Mouse (Mus musculus): ENCODE data around the gene Fgr. TPM values are rescaled to one million over a fixed set of nuclear protein-coding genes. Genes with fewer than 3 reads are reported as not detected.

The Fgr gene
- total RNA-seq, 2 experiments from 2014 or later: 0.06 TPM; not detected in 1

DNA sequence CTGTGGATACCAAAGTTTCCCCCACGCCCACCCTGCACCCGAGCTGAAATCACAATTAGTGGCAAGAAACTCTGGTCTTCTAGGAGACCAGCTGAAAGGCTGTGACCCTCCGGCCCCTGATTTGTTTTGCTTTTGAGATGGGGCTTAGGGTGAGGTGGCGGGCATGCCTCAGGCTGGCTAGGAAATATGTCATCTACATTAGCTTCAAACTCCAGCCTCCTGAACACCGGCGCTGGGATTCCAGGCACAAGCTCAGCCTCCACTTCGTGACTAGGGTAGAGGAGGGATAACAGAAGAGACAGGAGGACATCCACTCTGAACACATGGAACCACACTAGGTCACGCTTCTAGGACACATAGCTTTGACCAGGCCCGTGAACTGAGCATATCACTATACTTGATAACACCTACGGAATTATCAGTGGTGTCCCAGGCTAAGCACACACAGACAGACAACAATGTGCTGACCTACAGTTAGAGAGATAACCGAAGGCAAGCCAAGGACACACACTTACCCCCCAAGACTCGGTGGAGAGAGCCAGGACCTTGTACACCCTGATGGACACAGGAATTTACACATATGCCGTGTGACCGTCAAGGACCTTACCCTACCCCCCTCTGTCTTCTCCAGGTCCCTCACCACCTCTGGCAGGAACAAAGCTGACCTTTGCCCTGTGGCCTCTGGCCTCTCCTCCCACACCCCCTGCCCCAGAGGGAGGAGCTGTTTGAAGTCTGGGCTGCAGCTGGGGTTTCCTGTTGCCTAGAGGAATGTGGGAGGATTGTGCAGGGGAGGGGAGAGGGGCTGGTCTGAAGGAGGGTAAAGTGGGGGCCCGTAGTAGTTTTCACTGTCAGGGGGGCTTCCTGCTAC, 33.9 kb downstream of the Fgr start:
- TF ChIP-seq CTCF (IDR thresholded peaks at IDR 0.05): no peak
- H3K4me3 ChIP-seq: no peak overlapping the region
- no peak overlapping the region for H3K27ac ChIP-seq
- no peak for DNase-seq
- intact Hi-C loops (cut with DNase I): loop anchor here (2.0 to 5.0 kb wide), 2 partner anchors 195 to 243 kb away; no protein-coding TSS in a partner anchor

DNA sequence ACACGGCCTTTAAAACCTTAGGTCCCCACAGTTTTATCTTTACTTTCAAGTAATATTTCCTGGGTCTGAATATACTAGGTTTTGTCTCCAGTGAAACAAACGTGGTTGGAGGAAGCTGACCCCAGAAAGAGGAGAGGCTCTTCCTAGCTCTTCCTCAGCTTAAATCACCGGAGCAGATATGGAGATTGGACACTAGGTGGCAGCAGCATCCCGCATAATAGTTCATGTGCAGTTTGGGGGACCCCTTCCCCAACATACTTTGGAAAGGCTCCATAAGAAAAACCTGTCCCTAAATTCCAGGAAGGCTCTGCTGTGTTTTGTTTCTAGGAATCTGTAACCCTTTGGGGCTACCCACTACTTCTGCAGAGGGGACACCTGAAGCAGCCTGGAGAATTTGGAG, 35.2 kb downstream of the Fgr start:
- TF ChIP-seq CTCF (IDR thresholded peaks at IDR 0.05): peak; percentile 81

DNA sequence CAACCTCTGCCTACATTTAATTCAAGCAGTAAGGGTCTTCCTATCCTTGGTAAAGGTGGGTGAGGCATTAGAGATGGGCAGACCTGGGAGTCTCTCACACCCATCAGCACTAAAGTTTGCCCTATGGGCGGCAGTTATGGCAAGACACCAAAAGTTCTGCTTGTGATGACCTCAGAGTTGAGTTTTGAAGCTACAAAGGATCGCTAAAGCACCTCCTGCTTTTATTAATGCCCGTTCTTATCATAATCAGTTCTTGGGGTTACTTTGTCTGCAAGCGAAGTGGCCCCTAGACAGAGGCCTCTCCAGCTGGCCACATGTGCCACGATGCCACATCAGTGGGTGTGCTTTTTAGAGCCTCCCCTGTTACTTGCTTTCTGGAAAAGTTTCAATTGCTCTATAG, 35.8 kb downstream of the Fgr start:
- no peak for TF ChIP-seq CTCF (IDR thresholded peaks at IDR 0.05)
- DNase-seq: no peak
- H3K27ac ChIP-seq: no peak overlapping the region
- H3K4me3 ChIP-seq: no peak overlapping the region
- intact Hi-C loops (cut with DNase I): loop anchor here (1.0 to 5.0 kb wide), 5 partner anchors 193 to 293 kb away; partner anchors contain the start of genes Cd164l2 and Gpr3

More for the DNA sequence above, 35.2 kb downstream of the Fgr start:
- intact Hi-C loops (cut with DNase I): loop anchor here (1.0 to 5.0 kb wide), 3 partner anchors 193 to 290 kb away; no protein-coding TSS in a partner anchor
- Histone ChIP-seq H3K4me3 (no peak overlapping the region), H3K27ac (no peak overlapping the region)
- peak; percentile 69 for DNase-seq

GRCm38 (mm10) chr4:133010611-133011010, 36.7 kb downstream of the Fgr start:
- intact Hi-C loops (cut with DNase I): loop anchor here (1.0 to 2.0 kb wide), 3 partner anchors 46 to 292 kb away; partner anchors contain the start of genes Cd164l2 and Gpr3
- Histone ChIP-seq H3K4me3 (peak overlapping the region; percentile 85), H3K27ac (peak overlapping the region; percentile 98; the same call in 1 of the 2 replicates)
- TF ChIP-seq CTCF (IDR thresholded peaks at IDR 0.05): no peak
- peak; percentile 54 for DNase-seq

DNA sequence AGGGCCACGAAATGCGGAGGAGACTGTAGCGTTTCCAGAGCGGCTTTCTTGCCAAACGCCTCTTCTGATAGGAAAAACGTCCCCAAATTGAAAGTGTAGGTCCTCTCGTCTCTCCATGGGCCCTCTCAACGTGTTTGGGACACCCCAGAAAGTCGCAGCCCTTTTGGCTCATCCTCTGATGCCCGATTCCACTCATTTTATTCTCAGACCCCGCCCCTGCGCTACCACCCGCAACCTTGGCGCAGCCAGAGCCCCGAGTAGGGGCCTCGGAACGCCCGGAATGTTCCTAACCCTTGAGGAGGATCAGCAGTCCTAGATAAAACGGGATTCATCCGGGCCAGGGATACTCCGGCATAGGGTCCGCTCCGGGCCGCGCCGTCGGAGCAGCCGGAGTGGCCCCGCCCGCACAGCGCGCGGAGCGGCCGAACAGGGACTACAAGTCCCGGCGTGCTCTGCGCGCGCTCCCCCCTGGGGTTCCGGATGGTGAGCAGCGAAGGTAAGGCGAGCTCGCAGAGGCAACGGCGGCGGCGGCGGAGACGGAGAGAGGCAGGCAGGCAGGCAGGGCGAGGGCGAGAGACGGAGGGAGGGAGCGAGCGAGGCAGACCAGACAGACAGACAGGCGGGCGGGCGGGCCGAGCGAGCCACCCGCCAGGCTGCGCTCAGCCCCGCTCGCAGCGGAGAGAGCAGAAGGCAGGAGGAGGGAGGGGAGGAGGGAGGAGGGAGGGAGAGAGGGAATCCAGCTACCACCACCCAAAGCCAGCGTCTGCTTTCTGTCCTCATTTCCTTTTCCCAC, 37.3 kb downstream of the Fgr start, which contains the start of gene Ahdc1:
Ahdc1 (plus strand) TSS at position 233 of the 793 bp plus-strand sequence.
- intact Hi-C loops (cut with DNase I): loop anchor here (1.0 to 2.0 kb wide), 2 partner anchors 45 to 202 kb away; partner anchors contain the start of genes Cd164l2 and Gpr3

DNA sequence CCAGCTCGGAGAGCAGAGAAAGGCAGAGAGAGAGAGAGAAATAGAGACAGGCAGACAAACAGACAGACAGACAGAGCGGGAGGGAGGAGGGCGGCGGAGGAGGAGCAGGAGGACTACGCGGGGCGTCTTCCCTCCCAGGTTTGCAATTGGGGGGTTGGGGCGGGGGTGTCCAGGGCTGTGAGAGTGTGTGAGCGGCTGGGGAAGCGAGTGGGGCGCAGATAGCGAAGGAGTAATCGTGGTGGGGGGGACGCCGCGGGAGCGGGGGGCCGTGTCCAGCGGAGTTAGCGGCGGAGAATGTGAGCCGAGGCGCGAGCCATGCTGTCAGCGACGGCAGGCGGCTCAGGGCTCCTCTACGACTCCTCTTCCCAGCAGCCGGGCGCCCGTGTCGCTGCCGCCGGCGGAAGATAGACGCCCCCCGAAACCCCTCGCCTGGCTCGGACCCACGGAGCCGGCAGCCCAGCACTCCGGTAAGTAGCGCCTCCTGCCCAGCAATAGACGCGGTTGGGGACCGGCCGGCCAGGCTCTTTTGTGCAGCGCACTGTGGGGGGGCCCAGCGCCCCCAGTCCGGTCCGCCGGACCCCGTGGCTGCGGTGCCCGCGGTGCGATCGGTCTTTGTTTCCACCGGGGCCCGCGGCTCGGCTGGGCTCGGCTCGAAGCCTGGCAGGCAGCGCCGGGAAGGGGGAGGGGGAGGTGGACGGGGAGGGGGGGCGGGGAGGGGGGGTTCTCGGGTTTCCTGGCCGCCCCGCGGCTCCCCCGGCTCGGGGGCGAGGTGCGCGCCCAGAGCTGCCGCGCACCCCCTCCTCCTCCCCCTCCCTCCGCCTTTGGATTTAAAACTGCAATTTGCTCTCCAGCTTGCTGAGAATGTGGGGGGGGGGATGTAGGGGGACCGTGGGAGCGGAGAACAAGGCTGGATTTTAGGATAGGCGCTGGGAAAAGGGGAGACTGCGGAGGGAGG, 38.2 kb downstream of the Fgr start:
- intact Hi-C loops (cut with DNase I): loop anchor here (1.0 to 2.0 kb wide), 3 partner anchors 26 to 201 kb away; partner anchors contain the start of genes Cd164l2 and Gpr3
- peak overlapping the region; percentile 98 for H3K27ac ChIP-seq
- no peak for TF ChIP-seq CTCF (IDR thresholded peaks at IDR 0.05)
- peak overlapping the region; percentile 85 for H3K4me3 ChIP-seq
- peak; percentile 85 for DNase-seq

More for the DNA sequence above, 37.3 kb downstream of the Fgr start, which contains the start of gene Ahdc1:
- Histone ChIP-seq H3K4me3 (peak within 1 kb of the TSS; percentile 85), H3K27ac (peak within 1 kb of the TSS; percentile 98)
- DNase-seq: peak; percentile 96
- no peak for TF ChIP-seq CTCF (IDR thresholded peaks at IDR 0.05)

DNA sequence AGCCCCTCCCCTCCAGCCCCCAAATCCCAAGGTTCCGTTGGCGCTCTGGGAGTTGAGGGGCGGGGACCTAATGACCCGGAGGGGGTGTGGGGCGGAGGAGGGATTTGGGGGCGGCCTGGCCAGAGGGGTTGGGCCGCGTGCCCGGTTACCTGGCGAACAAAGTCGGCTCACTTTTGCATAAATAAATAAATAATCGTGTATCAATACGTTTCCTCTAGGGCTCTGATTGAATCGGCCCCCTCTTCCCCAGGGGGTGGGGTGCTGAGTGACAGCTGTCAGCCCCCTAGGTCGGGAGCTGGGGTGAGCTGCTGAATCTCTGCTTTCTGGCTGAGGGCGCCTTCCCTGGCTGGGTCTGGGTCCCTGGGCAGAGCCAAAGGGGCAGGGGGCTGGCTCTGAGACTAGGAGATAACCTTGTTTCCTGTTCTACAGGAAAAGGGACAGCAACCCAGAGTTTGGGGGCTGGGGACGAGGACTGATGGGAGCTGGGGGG, 38.9 kb downstream of the Fgr start:
- peak overlapping the region; percentile 85 for H3K4me3 ChIP-seq
- H3K27ac ChIP-seq: peak overlapping the region; percentile 98
- peak; percentile 67 for DNase-seq
- no peak for TF ChIP-seq CTCF (IDR thresholded peaks at IDR 0.05)
- intact Hi-C loops (cut with DNase I): loop anchor here (1.0 kb wide), 1 partner anchor 25 kb away; no protein-coding TSS in a partner anchor

- no peak for TF ChIP-seq CTCF (IDR thresholded peaks at IDR 0.05)
- H3K27ac ChIP-seq: peak overlapping the region; percentile 98
- DNase-seq: peak; percentile 89
- intact Hi-C loops (cut with DNase I): no loop called here
- peak overlapping the region; percentile 85 for H3K4me3 ChIP-seq
Observed at GRCm38 (mm10) chr4:133013266-133013891, 39.5 kb downstream of the Fgr start.

- intact Hi-C loops (cut with DNase I): no loop called here
- DNase-seq: peak; percentile 65
- H3K27ac ChIP-seq: peak overlapping the region; percentile 98
Observed at GRCm38 (mm10) chr4:133014088-133014487, 40.2 kb downstream of the Fgr start.

GRCm38 (mm10) chr4:133014896-133015709, 41.2 kb downstream of the Fgr start:
- peak overlapping the region; percentile 98 for H3K27ac ChIP-seq
- peak overlapping the region; percentile 85 for H3K4me3 ChIP-seq
- peak; percentile 35 for DNase-seq
- TF ChIP-seq CTCF (IDR thresholded peaks at IDR 0.05): no peak
- intact Hi-C loops (cut with DNase I): no loop called here

More at GRCm38 (mm10) chr4:133014088-133014487, 40.2 kb downstream of the Fgr start:
- no peak for TF ChIP-seq CTCF (IDR thresholded peaks at IDR 0.05)
- peak overlapping the region; percentile 85 for H3K4me3 ChIP-seq
